Mouse (Mus musculus) liver, embryonic 13.5 days (tissue): Measurements from ENCODE around the gene 4930558K02Rik. TPM values are rescaled to one million over a fixed set of nuclear protein-coding genes. Genes with fewer than 3 reads are reported as not detected.

ENCODE experiments used
- ATAC-seq: fragments of 200-750 bp; cut with Nextera tagmentation; 2 replicates; pipeline ENCODE4 v1.8.0; 2017; ENCODE audit warnings: low read depth, mild to moderate bottlenecking, moderate number of reproducible peaks, moderate library complexity
- DNase-seq: peaks from one replicate; pipeline ENCODE4 v3.0.0; 2022
- H3K27ac ChIP-seq: fragments of 300-500 bp; sonication (generic); 2 replicates; pipeline ENCODE4 v1.5.1; 2015; ENCODE audit warnings: moderate library complexity, mild to moderate bottlenecking, inconsistent platforms
- H3K27me3 ChIP-seq: fragments of 300-500 bp; sonication (generic); 2 replicates; pipeline ENCODE4 v1.6.1; 2015; ENCODE audit warnings: mild to moderate bottlenecking, inconsistent platforms
- H3K36me3 ChIP-seq: fragments of 300-500 bp; sonication (generic); 2 replicates; pipeline ENCODE4 v1.6.1; 2015; ENCODE audit warnings: mild to moderate bottlenecking, inconsistent platforms
- H3K4me1 ChIP-seq: fragments of 300-500 bp; sonication (generic); replicated peaks from 2 replicates; pipeline ENCODE4 v1.6.1; 2015; ENCODE audit warnings: inconsistent platforms
- H3K4me2 ChIP-seq: fragments of 300-500 bp; sonication (generic); 2 replicates; pipeline ENCODE4 v1.6.1; 2015; ENCODE audit warnings: inconsistent platforms, mild to moderate bottlenecking, moderate library complexity
- H3K4me3 ChIP-seq: fragments of 300-500 bp; sonication (generic); replicated peaks from 2 replicates; pipeline ENCODE4 v1.5.1; 2015; ENCODE audit warnings: mild to moderate bottlenecking, inconsistent platforms
- H3K9ac ChIP-seq: fragments of 300-500 bp; sonication (generic); 2 replicates; pipeline ENCODE4 v1.6.1; 2015; ENCODE audit warnings: mild to moderate bottlenecking, inconsistent platforms
- H3K9me3 ChIP-seq: fragments of 300-500 bp; sonication (generic); replicated peaks from 2 replicates; pipeline ENCODE4 v1.6.1; 2016; ENCODE audit warnings: inconsistent platforms
- WGBS: fragments of 180-500 bp; shearing (Covaris S2); methylation state at CpG from one replicate; pipeline ENCODE4 v1.1.7; 2015; ENCODE audit not compliant: insufficient replicate concordance; 5-methylcytosine and 5-hydroxymethylcytosine counted together
- polyA plus RNA-seq: library from polyadenylated mRNA; unstranded; fragments of >200 nt; fragmentation: Nextera tagmentation; extraction: Ambion mirVana; gene quantifications from 2 replicates; pipeline ENCODE4 v1.2.1, GENCODE M21; 2015

The 4930558K02Rik gene
- polyA plus RNA-seq, 1 experiment from 2014 or later: not detected

DNA sequence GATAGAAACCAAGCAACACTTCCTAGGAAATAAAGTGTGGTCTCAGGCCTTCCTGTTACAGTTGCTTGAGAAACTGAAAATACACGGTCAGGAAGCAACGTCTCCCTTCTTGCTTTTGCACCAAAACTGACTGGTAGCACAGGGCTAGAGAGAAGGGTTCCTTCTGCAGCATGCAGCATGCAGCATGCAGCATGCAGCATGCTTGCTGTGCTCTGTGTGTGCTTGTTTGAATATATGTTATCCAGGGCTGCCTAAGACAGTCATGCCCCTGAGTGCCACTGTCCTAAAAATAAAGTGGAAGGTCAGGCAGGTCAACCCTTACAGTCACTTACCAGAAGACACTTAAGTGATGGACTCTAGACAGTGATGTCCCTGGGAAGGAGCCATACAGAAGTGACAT is 85.3 kb downstream of the 4930558K02Rik start:
- peak; percentile 42 for DNase-seq
- 0 out of 2 replicates have a peak overlapping the region, but pooled peaks have one; percentile 0 for H3K4me3 ChIP-seq

More for the DNA sequence above, 85.3 kb downstream of the 4930558K02Rik start:
- H3K9ac ChIP-seq: peak overlapping the region; percentile 64
- 13% methylated on average over 2 of the region's 2 CpGs for WGBS
- peak overlapping the region; percentile 97 for H3K27ac ChIP-seq
- H3K36me3 ChIP-seq: no peaks in the 10 kb centered on the region
- H3K27me3 ChIP-seq: no peaks in the 10 kb centered on the region
- ATAC-seq: peak; percentile 70
- H3K9me3 ChIP-seq: no peaks in the 10 kb centered on the region
- peaks cover 43% of the 10 kb centered on the region for H3K4me1 ChIP-seq
- peak overlapping the region; percentile 53 for H3K4me2 ChIP-seq

Other genes with a start within 250 kb of the 4930558K02Rik start
- gene Fasl, start 191.1 kb downstream of the 4930558K02Rik start, polyA plus RNA-seq: not detected in 2 replicates
- gene Suco, start 103.0 kb downstream of the 4930558K02Rik start, polyA plus RNA-seq: 10.7 and 12.2 TPM in 2 replicates
- gene Pigc, start 10.4 kb downstream of the 4930558K02Rik start, polyA plus RNA-seq: 11.9 and 13.5 TPM in 2 replicates